Mouse (Mus musculus): ENCODE results near the gene Mfsd7a. TPM values are rescaled to one million over a fixed set of nuclear protein-coding genes. Genes with fewer than 3 reads are reported as not detected.

Mfsd7a gene
- polyA plus RNA-seq, 1 experiment from 2014 or later, result 0.17 TPM

GRCm38 (mm10) chr5:108423427-108423826, 25.3 kb downstream of the Mfsd7a start:
- Histone ChIP-seq H3K9me3 (replicated peaks) (no peaks in the 10 kb centered on the region), H3K9ac (no peak overlapping the region), H3K4me1 (no peaks in the 10 kb centered on the region), H3K4me3 (no peak overlapping the region), H3K27me3 (no peaks in the 10 kb centered on the region), H3K36me3 (ENCODE audit: poor library complexity, severe bottlenecking) (no peaks in the 10 kb centered on the region), H3K27ac (no peak overlapping the region), H3K4me2 (no peak overlapping the region)
- ATAC-seq, result no peak
- WGBS, result 95% methylated on average over 2 of the region's 2 CpGs

GRCm38 (mm10) chr5:108422741-108423140, 25.9 kb downstream of the Mfsd7a start:
- 83% methylated on average over 3 of the region's 3 CpGs for WGBS

GRCm38 (mm10) chr5:108414711-108415110, 34.0 kb downstream of the Mfsd7a start:
- H3K27ac ChIP-seq, result no peak overlapping the region
- no peak overlapping the region for H3K9ac ChIP-seq
- 74% methylated on average over 2 of the region's 2 CpGs for WGBS
- no peaks in the 10 kb centered on the region for H3K4me1 ChIP-seq
- no peaks in the 10 kb centered on the region for H3K27me3 ChIP-seq
- no peak overlapping the region for H3K4me3 ChIP-seq
- H3K4me2 ChIP-seq, result no peak overlapping the region
- no peaks in the 10 kb centered on the region for H3K36me3 ChIP-seq (ENCODE audit: poor library complexity, severe bottlenecking)
- no peaks in the 10 kb centered on the region for H3K9me3 ChIP-seq (replicated peaks)
- ATAC-seq, result no peak

More at GRCm38 (mm10) chr5:108422741-108423140, 25.9 kb downstream of the Mfsd7a start:
- H3K4me2 ChIP-seq, result no peak overlapping the region
- no peaks in the 10 kb centered on the region for H3K4me1 ChIP-seq
- no peak overlapping the region for H3K4me3 ChIP-seq
- H3K9me3 ChIP-seq (replicated peaks), result no peaks in the 10 kb centered on the region
- H3K9ac ChIP-seq, result no peak overlapping the region
- no peak for ATAC-seq
- no peak overlapping the region for H3K27ac ChIP-seq
- H3K36me3 ChIP-seq (ENCODE audit: poor library complexity, severe bottlenecking), result no peaks in the 10 kb centered on the region
- H3K27me3 ChIP-seq, result no peaks in the 10 kb centered on the region

- WGBS, result 73% methylated on average over 2 of the region's 2 CpGs
- H3K4me1 ChIP-seq, result no peaks in the 10 kb centered on the region
- no peaks in the 10 kb centered on the region for H3K36me3 ChIP-seq (ENCODE audit: poor library complexity, severe bottlenecking)
- H3K27me3 ChIP-seq, result no peaks in the 10 kb centered on the region
- ATAC-seq, result no peak
- H3K4me2 ChIP-seq, result no peak overlapping the region
- H3K4me3 ChIP-seq, result no peak overlapping the region
- no peaks in the 10 kb centered on the region for H3K9me3 ChIP-seq (replicated peaks)
- H3K27ac ChIP-seq, result no peak overlapping the region
- H3K9ac ChIP-seq, result no peak overlapping the region
These were observed 41.7 kb downstream of the Mfsd7a start for GRCm38 (mm10) chr5:108406977-108407376.

GRCm38 (mm10) chr5:108405460-108405859, 43.2 kb downstream of the Mfsd7a start:
- Histone ChIP-seq H3K36me3 (ENCODE audit: poor library complexity, severe bottlenecking) (no peaks in the 10 kb centered on the region), H3K4me1 (no peaks in the 10 kb centered on the region), H3K27me3 (no peaks in the 10 kb centered on the region), H3K4me2 (no peak overlapping the region), H3K9me3 (replicated peaks) (no peaks in the 10 kb centered on the region), H3K4me3 (no peak overlapping the region), H3K9ac (no peak overlapping the region), H3K27ac (no peak overlapping the region)
- ATAC-seq, result no peak
- 85% methylated on average over 1 of the region's 1 CpGs for WGBS

GRCm38 (mm10) chr5:108403453-108403852, 45.2 kb downstream of the Mfsd7a start:
- no peaks in the 10 kb centered on the region for H3K36me3 ChIP-seq (ENCODE audit: poor library complexity, severe bottlenecking)
- H3K27me3 ChIP-seq, result no peaks in the 10 kb centered on the region
- no peak overlapping the region for H3K9ac ChIP-seq
- WGBS, result 83% methylated on average over 4 of the region's 4 CpGs
- no peak overlapping the region for H3K4me3 ChIP-seq
- H3K4me1 ChIP-seq, result no peaks in the 10 kb centered on the region
- no peak overlapping the region for H3K27ac ChIP-seq
- H3K4me2 ChIP-seq, result no peak overlapping the region
- H3K9me3 ChIP-seq (replicated peaks), result no peaks in the 10 kb centered on the region
- no peak for ATAC-seq

Other genes starting within 250 kb of the Mfsd7a start
- 47.0 and 48.8 TPM in 2 replicates for gene Dr1, start 180.0 kb downstream of the Mfsd7a start, polyA plus RNA-seq (2015; fragmentation: Nextera tagmentation; extraction: Ambion mirVana)
- 6.0 and 6.7 TPM in 2 replicates for gene Pigg, start 136.3 kb downstream of the Mfsd7a start, polyA plus RNA-seq (2015; fragmentation: Nextera tagmentation; extraction: Ambion mirVana)
- 0.28 and 0.31 TPM in 2 replicates for gene Gm42517, start 81.0 kb downstream of the Mfsd7a start, polyA plus RNA-seq (2015; fragmentation: Nextera tagmentation; extraction: Ambion mirVana)
- 0.32 and 0.38 TPM in 2 replicates for gene Pde6b, start 60.5 kb downstream of the Mfsd7a start, polyA plus RNA-seq (2015; fragmentation: Nextera tagmentation; extraction: Ambion mirVana)
- 418 and 500 TPM in 2 replicates for gene Atp5k, start 14.4 kb downstream of the Mfsd7a start, polyA plus RNA-seq (2015; fragmentation: Nextera tagmentation; extraction: Ambion mirVana)
- 30.1 and 30.8 TPM in 2 replicates for gene Pcgf3, start 12.3 kb upstream of the Mfsd7a start, polyA plus RNA-seq (2015; fragmentation: Nextera tagmentation; extraction: Ambion mirVana)
- 31.4 and 33.8 TPM in 2 replicates for gene Cplx1, start 101.1 kb upstream of the Mfsd7a start, polyA plus RNA-seq (2015; fragmentation: Nextera tagmentation; extraction: Ambion mirVana)
- gene Gak, start 180.9 kb upstream of the Mfsd7a start, polyA plus RNA-seq (2015; fragmentation: Nextera tagmentation; extraction: Ambion mirVana), result 45.3 and 50.5 TPM in 2 replicates
- gene Tmem175, start 180.9 kb upstream of the Mfsd7a start, polyA plus RNA-seq (2015; fragmentation: Nextera tagmentation; extraction: Ambion mirVana), result 19.9 and 20.0 TPM in 2 replicates
- gene Idua, start 211.4 kb upstream of the Mfsd7a start, polyA plus RNA-seq (2015; fragmentation: Nextera tagmentation; extraction: Ambion mirVana), result 7.7 and 7.9 TPM in 2 replicates
- 13.7 and 19.0 TPM in 2 replicates for gene Dgkq, start 220.8 kb upstream of the Mfsd7a start, polyA plus RNA-seq (2015; fragmentation: Nextera tagmentation; extraction: Ambion mirVana)
- 1.5 and 1.6 TPM in 2 replicates for gene Slc26a1, start 226.7 kb upstream of the Mfsd7a start, polyA plus RNA-seq (2015; fragmentation: Nextera tagmentation; extraction: Ambion mirVana)
- gene Fgfrl1, start 243.5 kb upstream of the Mfsd7a start, polyA plus RNA-seq (2015; fragmentation: Nextera tagmentation; extraction: Ambion mirVana), result 5.5 and 5.6 TPM in 2 replicates

Measured in forebrain, embryonic 13.5 days (tissue).